Mouse (Mus musculus) ES-E14 (cell line): ENCODE measurements around the gene Arl15.

Experiments
- CHD2 ChIP-seq: IDR thresholded peaks from 2 replicates; pipeline ENCODE4 v1.6.1; 2014; ENCODE audit warnings: mild to moderate bottlenecking, low read depth, low read length, inconsistent platforms
- MAFK ChIP-seq: IDR thresholded peaks from 2 replicates; pipeline ENCODE4 v1.6.1; 2014; ENCODE audit warnings: mild to moderate bottlenecking, low read depth, low read length, inconsistent platforms; ENCODE audit not compliant: insufficient read depth
- ZC3H11A ChIP-seq: IDR thresholded peaks from 2 replicates; pipeline ENCODE4 v1.6.1; 2012; ENCODE audit warnings: low read depth, mild to moderate bottlenecking, inconsistent platforms, low read length, borderline replicate concordance
- ZNF384 ChIP-seq: IDR thresholded peaks from 2 replicates; pipeline ENCODE4 v1.6.1; 2012; ENCODE audit warnings: low read depth, low read length, inconsistent platforms

DNA sequence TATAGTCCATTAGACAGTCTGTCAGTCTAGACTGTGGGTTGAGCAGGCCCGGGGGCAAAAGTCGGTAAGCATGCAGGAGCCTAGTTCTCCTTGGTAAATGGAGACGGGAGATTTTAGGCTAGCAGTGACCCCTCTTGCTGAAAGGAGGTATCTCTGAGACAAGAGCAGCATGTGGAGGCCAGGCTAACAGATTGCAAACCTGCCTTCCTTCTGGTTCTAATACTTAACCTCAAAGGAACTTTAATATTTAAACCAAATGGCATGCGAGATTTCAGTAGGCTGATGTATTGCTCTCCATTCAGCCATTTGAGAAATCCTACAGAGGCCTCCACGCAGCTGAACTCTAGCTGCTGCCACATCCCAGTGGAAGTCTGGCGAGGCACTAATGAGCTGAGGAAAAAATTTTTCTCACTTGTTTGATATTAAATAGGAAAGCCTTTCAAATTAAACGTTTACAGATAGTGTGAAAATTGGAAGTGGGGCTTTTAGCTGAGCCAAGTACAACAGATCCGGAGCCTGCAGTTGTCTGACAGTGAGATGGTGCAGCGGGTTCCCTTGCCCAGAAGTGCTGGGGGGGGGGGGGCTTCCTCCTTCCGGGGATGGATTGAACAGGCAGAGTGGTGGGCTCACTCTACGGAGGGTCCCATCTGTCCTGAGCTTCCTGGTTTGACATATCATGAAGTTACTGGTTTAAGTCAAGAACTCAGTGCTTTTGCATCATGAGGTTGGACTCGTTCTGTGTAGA, 372.3 kb downstream of the Arl15 start:
- TF ChIP-seq ZNF384 (no peak), ZC3H11A (no peak), CHD2 (no peak), MAFK (no peak)
